Mouse (Mus musculus) forebrain, embryonic 14.5 days (tissue): ENCODE data around the gene Ccdc194. TPM values are rescaled to one million over a fixed set of nuclear protein-coding genes. Genes with fewer than 3 reads are reported as not detected.
A peak's percentile ranks its signal among the peaks of the same experiment; 100 is the strongest.
"Not testable (repeated sequence)": the region's sequence is repeated elsewhere in the genome, so short reads cannot be mapped to it uniquely, and the experiment has no call there.

ENCODE experiments used
- ATAC-seq: fragments of 200-750 bp; cut with Nextera tagmentation; 2 replicates; pipeline ENCODE4 v1.8.0; 2017; ENCODE audit warnings: mild to moderate bottlenecking, moderate library complexity
- DNase-seq: peaks from one replicate; pipeline ENCODE4 v3.0.0-alpha.2; 2015; ENCODE audit warnings: low spot score
- H3K27ac ChIP-seq: fragments of 300-500 bp; sonication (generic); 2 replicates; pipeline ENCODE4 v1.5.1; 2014; ENCODE audit warnings: low read depth, mild to moderate bottlenecking, control low read depth, low read length, moderate library complexity
- H3K27me3 ChIP-seq: fragments of 300-500 bp; sonication (generic); replicated peaks from 2 replicates; pipeline ENCODE4 v1.6.1; 2014; ENCODE audit warnings: low read length, control low read depth, mixed read lengths; ENCODE audit not compliant: control insufficient read depth, insufficient read depth
- H3K36me3 ChIP-seq: fragments of 300-500 bp; sonication (generic); 2 replicates; pipeline ENCODE4 v1.6.1; 2014; ENCODE audit warnings: low read length, control low read depth; ENCODE audit not compliant: control insufficient read depth, insufficient read depth
- H3K4me1 ChIP-seq: fragments of 300-500 bp; sonication (generic); 2 replicates; pipeline ENCODE4 v1.6.1; 2014; ENCODE audit warnings: antibody characterized with exemption, low read length, control low read depth; ENCODE audit not compliant: control insufficient read depth, insufficient read depth
- H3K4me2 ChIP-seq: fragments of 300-500 bp; sonication (generic); 2 replicates; pipeline ENCODE4 v1.6.1; 2014; ENCODE audit warnings: mild to moderate bottlenecking, control low read depth, low read length
- H3K4me3 ChIP-seq: fragments of 300-500 bp; sonication (generic); 2 replicates; pipeline ENCODE4 v1.5.1; 2014; ENCODE audit warnings: low read depth, low read length, control low read depth
- H3K9ac ChIP-seq: fragments of 300-500 bp; sonication (generic); 2 replicates; pipeline ENCODE4 v1.6.1; 2014; ENCODE audit warnings: mild to moderate bottlenecking, low read length, control low read depth, moderate library complexity
- H3K9me3 ChIP-seq: fragments of 300-500 bp; sonication (generic); replicated peaks from 2 replicates; pipeline ENCODE4 v1.6.1; 2016; ENCODE audit warnings: low read length, control low read depth, mixed read lengths; ENCODE audit not compliant: control insufficient read depth
- WGBS: fragments of 180-500 bp; shearing (Covaris S2); extraction: QIAGEN DNeasy Blood & Tissue Kit; methylation state at CpG from one replicate; pipeline ENCODE4 v1.1.7; 2014; 5-methylcytosine and 5-hydroxymethylcytosine counted together
- polyA plus RNA-seq: library from polyadenylated mRNA; unstranded; fragments of >200 nt; fragmentation: Nextera tagmentation; extraction: Ambion mirVana; gene quantifications from 2 replicates; pipeline ENCODE4 v1.2.1, GENCODE M21; 2014

The Ccdc194 gene
- polyA plus RNA-seq, 1 experiment from 2014 or later: 0.13 TPM

- no peak for ATAC-seq
- WGBS: 90% methylated on average over 9 of the region's 9 CpGs
- H3K4me3 ChIP-seq: peak overlapping the region; percentile 77; the same call in 1 of the 2 replicates
Measured at GRCm38 (mm10) chr8:71543755-71544154, 18.2 kb upstream of the Ccdc194 start.

DNA sequence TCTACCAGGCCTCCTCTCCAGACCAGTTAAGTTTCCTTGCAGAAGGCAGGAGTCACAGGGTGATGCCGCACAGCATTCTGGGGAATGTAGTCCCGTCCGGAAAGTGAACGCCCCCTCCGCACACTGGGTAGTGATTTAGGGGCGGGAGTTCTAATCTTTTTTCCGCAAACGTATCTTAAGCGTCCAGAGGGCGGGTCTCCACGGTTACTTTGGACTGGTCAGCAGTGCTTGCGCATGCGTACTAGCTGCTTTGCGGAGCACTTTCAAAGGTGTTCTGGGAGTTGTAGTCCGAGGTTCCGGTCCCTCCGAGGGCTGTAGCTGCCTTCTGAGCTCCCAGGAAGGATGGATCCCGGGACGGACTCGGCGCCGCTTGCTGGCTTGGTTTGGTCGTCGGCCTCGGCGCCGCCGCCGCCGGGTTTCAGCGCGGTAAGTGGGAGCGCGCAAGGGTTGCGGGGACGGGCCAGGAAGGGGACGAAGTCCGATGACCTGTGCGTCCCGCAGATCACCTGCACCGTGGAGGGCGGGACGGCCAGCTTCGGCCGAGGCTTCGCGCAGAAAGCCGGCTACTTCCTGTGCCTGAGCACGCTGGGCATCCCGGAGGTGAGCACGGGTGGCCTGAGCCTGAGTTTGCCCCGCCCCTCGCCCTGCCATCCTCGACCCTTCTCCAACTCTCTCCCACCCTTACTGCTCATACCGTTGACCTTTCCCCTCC, 17.3 kb upstream of the Ccdc194 start, which contains the start of gene Mvb12a:
TSS of gene Mvb12a (plus strand) at position 291 of the 712 bp plus-strand sequence.
- under 1% methylated on average over 55 of the region's 55 CpGs for WGBS

More at GRCm38 (mm10) chr8:71543755-71544154, 18.2 kb upstream of the Ccdc194 start:
- Histone ChIP-seq H3K4me1 (peaks cover 4% of the 10 kb centered on the region; the same call in 1 of the 2 replicates), H3K27ac (no peak overlapping the region), H3K9me3 (no peaks in the 10 kb centered on the region), H3K36me3 (peaks cover 24% of the 10 kb centered on the region), H3K27me3 (no peaks in the 10 kb centered on the region), H3K4me2 (peak overlapping the region; percentile 90), H3K9ac (peak overlapping the region; percentile 86; the same call in 1 of the 2 replicates)
- no peak for DNase-seq

DNA sequence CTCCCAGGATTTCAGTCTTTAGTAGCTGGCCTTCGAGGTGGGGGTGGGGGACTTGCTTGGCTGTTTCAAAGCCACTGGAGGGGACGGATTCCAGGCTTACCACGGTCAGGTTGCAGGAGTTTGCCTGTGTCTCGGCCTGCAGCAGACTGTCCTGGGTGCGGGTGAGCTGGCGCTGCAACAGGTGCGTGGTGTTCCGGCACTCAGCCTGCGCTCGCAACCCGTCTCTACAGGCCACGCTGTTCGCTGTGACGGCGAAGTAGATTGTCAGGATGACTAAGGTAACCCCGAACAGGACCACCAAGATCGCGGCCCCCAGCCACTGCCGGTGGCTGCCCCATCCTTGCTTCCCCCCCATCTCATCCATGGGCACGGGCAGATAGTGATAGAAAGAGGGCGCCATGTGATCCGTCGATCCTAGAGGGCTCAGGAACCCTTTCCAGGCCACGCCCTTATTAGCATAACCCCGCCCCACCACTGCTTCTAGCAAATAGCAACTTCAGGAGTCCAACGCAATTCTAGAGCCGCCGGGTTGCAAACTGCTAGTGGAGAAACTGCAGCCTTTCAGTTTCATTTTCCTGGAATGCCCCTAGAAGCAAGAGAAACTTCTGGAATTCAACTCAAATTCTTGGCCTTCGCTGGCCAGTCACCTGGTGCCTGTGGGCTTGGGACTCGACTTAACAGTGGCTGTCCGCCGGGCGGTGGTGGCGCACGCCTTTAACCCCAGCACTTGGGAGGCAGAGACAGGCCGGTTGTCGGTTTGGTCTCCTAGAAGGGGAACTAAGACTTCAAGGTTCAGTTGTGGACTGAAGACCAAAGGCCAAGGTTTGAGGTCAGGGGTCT, 11.7 kb upstream of the Ccdc194 start, which contains the start of gene Bst2:
TSS of gene Bst2 (minus strand) at position 429 of the 840 bp plus-strand sequence.
- no peaks in the 10 kb centered on the region for H3K4me1 ChIP-seq
- ATAC-seq (peak; percentile 47; the same call in 1 of the 2 replicates), DNase-seq (peak; percentile 78)
- no peaks in the 10 kb centered on the region for H3K36me3 ChIP-seq
- peak within 1 kb of the TSS; percentile 32; the same call in 1 of the 2 replicates for H3K9ac ChIP-seq
- H3K27me3 ChIP-seq: peaks cover 11% of the 10 kb centered on the region
- no peaks in the 10 kb centered on the region for H3K9me3 ChIP-seq
- WGBS: 3% methylated on average over 37 of the region's 37 CpGs
- H3K4me3 ChIP-seq: peak within 1 kb of the TSS; percentile 21
- H3K27ac ChIP-seq: no peak within 1 kb of the TSS
- H3K4me2 ChIP-seq: peak within 1 kb of the TSS; percentile 47

More for the DNA sequence above, 17.3 kb upstream of the Ccdc194 start, which contains the start of gene Mvb12a:
- DNase-seq: peak; percentile 100
- H3K9me3 ChIP-seq: no peaks in the 10 kb centered on the region
- peak within 1 kb of the TSS; percentile 77 for H3K4me3 ChIP-seq
- H3K4me2 ChIP-seq: peak within 1 kb of the TSS; percentile 90
- peaks cover 21% of the 10 kb centered on the region for H3K36me3 ChIP-seq
- H3K9ac ChIP-seq: peak within 1 kb of the TSS; percentile 86
- H3K4me1 ChIP-seq: peaks cover 4% of the 10 kb centered on the region; the same call in 1 of the 2 replicates
- H3K27ac ChIP-seq: no peak within 1 kb of the TSS
- peak; percentile 97 for ATAC-seq
- H3K27me3 ChIP-seq: peaks cover 3% of the 10 kb centered on the region; the same call in 1 of the 2 replicates

DNA sequence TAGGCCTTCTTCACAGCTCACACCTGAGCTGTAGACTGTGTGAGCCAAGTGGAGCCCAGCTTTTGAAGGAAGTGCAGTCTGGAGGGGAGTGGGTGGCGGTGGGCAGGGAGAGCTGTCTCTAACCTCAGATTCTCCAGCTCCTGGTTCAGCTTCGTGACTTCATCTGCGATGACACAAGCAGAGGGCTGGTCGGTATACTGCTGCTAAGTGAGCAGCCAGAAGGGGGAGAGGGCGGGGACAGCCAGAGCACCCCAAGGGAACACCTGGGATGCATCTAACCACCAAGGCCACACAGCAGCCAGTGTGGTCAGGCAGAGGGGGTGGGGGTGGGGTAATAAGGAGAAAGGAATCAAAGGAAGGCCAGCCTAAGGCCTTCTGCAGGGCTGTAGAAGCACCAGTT, 10.2 kb upstream of the Ccdc194 start:
- DNase-seq (no peak), ATAC-seq (no peak)
- H3K9me3 ChIP-seq: no peaks in the 10 kb centered on the region
- no peak overlapping the region for H3K27ac ChIP-seq
- 64% methylated on average over 5 of the region's 5 CpGs for WGBS
- H3K4me1 ChIP-seq: no peaks in the 10 kb centered on the region
- H3K27me3 ChIP-seq: peaks cover 11% of the 10 kb centered on the region
- no peak overlapping the region for H3K4me3 ChIP-seq
- no peaks in the 10 kb centered on the region for H3K36me3 ChIP-seq
- no peak overlapping the region for H3K4me2 ChIP-seq
- no peak overlapping the region for H3K9ac ChIP-seq

- no peaks in the 10 kb centered on the region for H3K9me3 ChIP-seq
- H3K4me3 ChIP-seq: no peak overlapping the region
- no peaks in the 10 kb centered on the region for H3K4me1 ChIP-seq
- 44% methylated on average over 3 of the region's 3 CpGs for WGBS
- DNase-seq: no peak
- no peak for ATAC-seq
- H3K4me2 ChIP-seq: no peak overlapping the region
- H3K36me3 ChIP-seq: no peaks in the 10 kb centered on the region
- peaks cover 11% of the 10 kb centered on the region for H3K27me3 ChIP-seq
- H3K9ac ChIP-seq: no peak overlapping the region
- no peak overlapping the region for H3K27ac ChIP-seq
Measured at GRCm38 (mm10) chr8:71534263-71534810, 8.8 kb upstream of the Ccdc194 start.

DNA sequence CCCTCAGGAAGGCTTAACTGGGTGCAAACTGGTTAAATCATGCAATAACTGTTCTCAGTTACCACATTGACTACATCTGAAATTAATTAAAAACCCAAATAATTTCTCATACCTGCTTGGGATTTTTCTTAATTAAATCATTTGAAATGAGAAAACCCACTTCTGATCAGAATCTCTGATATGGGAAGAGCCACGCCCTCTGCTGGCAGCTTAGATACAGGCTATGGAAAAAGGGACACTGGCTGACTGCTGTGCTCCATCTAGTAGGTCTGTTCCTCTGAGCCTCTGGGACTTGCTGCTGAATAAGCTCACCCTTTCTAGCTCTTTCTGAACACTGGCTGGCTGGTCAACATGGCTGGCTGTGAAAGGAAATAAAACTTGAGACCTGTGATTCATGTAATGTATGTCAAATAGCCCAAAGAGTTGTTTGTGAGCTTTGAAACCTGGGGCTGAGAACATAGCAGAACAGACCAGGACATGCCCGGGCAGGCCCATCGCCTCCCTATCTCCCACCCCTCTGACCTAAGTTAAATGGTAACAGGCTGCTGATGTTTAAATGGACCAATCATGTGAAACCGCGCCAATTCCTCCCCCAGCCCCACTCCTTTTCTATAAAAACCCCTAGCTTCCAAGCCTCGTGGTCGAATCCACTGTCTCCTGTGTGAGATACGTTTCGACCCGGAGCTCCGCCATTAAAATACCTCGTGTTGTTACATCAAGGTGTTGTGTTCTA, 5.4 kb upstream of the Ccdc194 start:
- not testable (repeated sequence) for H3K9ac ChIP-seq
- DNase-seq: peak; percentile 55

GRCm38 (mm10) chr8:71528362-71529073, 3.0 kb upstream of the Ccdc194 start:
- Histone ChIP-seq H3K36me3 (no peaks in the 10 kb centered on the region), H3K9me3 (no peaks in the 10 kb centered on the region), H3K27ac (peak overlapping the region; percentile 7; the same call in 1 of the 2 replicates), H3K27me3 (peaks cover 25% of the 10 kb centered on the region), H3K9ac (no peak overlapping the region), H3K4me1 (no peaks in the 10 kb centered on the region), H3K4me2 (no peak overlapping the region), H3K4me3 (no peak overlapping the region)
- ATAC-seq (no peak), DNase-seq (no peak)
- 89% methylated on average over 11 of the region's 11 CpGs for WGBS

More for the DNA sequence above, 5.4 kb upstream of the Ccdc194 start:
- not testable (repeated sequence) for H3K4me3 ChIP-seq, H3K9me3 ChIP-seq, H3K36me3 ChIP-seq, H3K27ac ChIP-seq, ATAC-seq, H3K4me1 ChIP-seq, H3K4me2 ChIP-seq
- 59% methylated on average over 5 of the region's 12 CpGs for WGBS
- peaks cover 12% of the 10 kb centered on the region for H3K27me3 ChIP-seq
